Mouse (Mus musculus): ENCODE measurements at regions not wholly inside any gene's neighbourhood (a gene's known extent, or its start where the extent isn't known, plus 50 kb on each side); places are given as distances from the start of the nearest gene placed in this dataset.

DNA sequence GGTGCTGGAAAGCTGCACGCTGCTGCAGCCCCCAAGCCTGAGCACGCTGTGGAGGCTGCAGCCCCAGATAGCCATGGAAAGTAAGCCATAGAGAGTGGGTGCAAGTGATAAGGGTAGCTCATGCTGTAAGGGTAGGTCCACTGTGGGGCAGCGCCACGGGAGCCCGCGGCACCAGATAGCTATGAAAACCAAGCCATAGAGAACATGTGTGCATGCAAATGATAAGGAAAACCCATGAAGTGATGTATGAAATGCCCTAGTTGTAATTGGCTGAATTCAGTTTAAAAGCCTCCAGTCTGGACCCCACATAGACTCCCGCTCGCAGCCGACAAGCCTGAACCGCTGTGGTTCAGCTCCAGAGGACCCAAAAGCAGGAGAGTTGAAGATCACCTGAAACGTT lies 58.8 kb upstream of the L3mbtl3 start:
- peak; percentile 66 for DNase-seq

DNA sequence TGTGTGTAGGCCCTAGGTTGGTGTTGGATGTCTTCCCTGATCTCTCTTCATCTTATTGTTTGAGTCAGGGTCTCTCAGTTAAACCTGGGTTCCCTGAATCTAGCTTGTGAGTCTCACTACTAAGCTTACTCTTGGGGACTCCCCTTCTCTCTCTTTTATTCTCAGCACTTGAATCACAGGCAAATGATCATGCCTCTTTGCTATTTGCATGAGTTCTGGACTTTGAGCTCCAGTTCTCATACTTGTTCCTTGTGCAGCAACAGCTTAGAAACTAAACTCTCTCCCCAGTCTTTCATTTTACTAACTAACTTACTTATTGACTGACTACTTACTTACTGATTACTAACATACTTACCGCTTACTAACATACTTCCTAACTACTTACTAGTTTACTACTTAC lies 64.9 kb upstream of the L3mbtl3 start:
- no peak for DNase-seq

GRCm38 (mm10) chr10:26484311-26484710 lies 108.5 kb upstream of the L3mbtl3 start:
- DNase-seq, result no peak

GRCm38 (mm10) chr10:26491351-26491750 lies 115.6 kb upstream of the L3mbtl3 start:
- DNase-seq, result no peak

- no peak for DNase-seq
Measured at GRCm38 (mm10) chr10:26492146-26492545, 116.4 kb upstream of the L3mbtl3 start.

- DNase-seq, result no peak
Measured at GRCm38 (mm10) chr10:26492856-26493484, 117.2 kb upstream of the L3mbtl3 start.

GRCm38 (mm10) chr10:26493801-26494200 lies 118.0 kb upstream of the L3mbtl3 start:
- no peak for DNase-seq

- DNase-seq, result peak; percentile 89
Measured at GRCm38 (mm10) chr10:26494380-26494781, 118.6 kb upstream of the L3mbtl3 start.

DNA sequence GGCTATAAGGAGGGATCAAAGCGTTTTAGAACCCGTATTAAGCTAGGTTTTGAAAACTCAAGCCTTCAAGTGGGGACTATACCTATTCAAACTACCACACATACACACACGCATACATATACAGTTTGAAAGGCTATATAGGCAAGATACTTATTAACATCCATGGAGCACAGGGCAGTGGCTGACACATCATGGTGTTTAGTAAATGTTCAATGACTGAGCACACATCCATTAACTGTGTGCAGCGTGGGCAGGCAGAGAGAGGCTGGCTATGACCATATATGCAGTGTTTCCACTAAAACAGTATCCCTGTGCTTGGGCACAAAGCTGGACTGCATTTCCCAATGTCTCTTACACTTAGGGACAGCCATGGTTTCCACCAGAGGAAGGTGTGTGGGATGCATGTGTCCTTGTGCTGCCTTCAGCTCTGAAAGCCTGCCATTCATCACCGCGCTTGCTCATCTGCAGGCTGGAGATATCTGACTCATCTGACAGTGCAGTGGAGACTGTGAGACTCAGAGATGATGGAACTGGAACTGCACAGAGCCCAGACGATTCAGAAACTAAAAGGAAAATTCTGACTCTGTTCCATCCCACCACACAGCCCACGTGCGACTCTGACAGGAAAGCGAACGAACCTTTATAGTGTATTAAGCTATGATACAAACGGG lies 124.6 kb upstream of the L3mbtl3 start:
- peak; percentile 58 for DNase-seq

DNA sequence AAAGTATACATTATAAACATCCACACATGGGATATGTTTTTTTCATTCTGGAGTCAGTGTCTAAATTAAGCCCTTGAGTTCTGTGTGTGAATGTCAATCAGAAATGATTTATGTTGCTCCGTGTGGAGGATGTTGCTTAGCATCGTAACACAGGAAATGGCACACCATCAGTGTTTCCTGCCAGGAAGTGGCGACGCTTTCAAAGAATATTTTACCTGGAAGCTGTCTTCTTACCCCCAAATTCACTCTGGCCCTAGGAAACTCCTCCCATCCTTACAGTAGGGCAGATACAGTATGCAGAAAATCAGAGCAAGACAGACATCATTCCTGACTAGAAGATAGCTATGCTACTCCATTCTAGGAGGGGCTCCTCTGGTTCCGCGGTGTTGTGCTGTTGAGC lies 145.1 kb upstream of the L3mbtl3 start:
- no peak for DNase-seq

DNA sequence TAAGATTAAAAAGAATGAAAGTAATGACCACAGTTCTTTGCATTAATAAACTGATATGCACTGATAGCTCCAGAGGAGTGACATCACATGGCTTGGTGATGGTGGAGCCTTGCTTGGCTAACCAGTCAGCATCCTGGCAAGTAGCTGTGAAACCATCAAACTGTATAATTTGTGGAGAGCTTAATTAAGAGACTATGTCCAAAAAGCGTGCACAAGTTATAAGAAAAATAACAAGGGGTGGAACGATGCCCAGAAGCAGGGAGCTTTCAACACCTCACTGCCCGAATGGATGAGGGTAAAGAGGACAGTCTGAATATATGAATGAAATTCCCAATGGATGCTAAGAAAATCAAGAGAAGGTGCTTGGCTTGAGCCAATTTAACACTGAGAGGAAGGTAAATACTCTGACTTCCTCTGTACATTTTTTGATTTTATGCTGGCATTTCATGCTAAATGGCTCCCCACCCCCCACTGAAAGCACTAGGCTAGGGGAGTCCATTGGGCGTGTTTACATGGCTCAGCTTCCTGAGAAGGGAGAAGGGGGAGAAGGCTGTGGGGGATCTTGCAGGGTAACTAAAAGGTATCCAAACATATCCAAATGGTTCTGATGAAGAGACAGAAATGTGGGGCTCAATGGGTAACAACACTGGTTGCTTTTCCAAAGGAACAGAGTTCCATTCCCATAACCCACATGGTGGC lies 150.2 kb upstream of the L3mbtl3 start:
- DNase-seq, result no peak

- no peak for DNase-seq
Measured at GRCm38 (mm10) chr10:26540189-26540588, 164.4 kb upstream of the L3mbtl3 start.

DNA sequence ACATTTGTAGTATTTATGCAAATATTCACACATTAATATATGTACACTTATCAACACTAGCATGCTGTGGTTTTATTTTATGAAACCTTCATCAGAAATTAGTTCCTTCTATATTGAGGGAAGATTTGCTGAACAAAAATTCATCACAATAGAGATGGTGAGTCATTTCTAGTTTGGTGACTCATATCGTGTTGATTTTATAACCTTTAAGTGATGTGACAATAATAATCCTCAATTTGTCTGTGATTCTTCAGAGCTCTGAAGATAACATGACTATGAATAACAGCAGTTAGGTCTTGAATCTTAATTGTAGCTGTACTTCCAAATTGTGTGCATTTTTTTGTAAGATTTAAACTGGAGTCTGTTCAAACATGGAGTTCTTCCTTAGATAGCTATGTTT lies 168.3 kb upstream of the L3mbtl3 start:
- no peak for DNase-seq

DNA sequence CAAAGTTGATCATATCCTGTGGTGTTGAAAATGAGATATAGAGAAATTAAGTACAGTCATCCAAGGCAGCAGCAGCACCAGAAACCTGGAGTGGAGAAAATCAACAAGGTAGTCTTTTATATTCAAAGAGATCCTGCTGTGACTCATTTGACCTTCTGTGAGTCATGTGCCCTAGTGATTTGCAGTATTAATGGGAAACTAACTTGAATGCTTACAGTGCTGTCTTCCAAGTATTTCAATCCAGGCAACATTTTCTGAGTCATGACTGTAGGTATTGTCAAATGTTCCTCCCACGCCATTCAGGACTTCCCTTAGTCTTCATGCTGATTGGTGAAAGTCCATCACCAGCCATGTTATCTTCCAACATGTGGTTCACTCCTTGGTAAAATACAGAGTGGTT lies 169.0 kb upstream of the L3mbtl3 start:
- no peak for DNase-seq

DNA sequence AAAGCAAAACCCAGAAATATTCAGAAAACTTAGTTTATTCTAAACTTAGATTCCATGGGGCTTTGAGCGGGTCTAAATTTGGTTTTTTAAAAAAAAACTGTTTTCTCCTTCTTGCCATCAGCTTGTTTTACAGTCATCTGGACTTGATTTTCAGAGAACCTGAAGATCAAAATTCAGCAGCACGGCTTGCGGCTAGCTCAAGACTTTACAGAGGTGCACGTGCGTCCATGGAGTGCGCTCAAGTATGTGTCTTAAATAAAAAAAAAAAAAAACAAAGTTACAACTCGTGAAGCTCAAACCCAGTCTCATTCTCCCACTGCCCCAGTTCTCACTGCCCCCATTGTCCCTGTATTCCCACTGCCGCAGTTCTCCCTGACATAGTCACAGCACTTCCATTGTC lies 180.5 kb upstream of the L3mbtl3 start:
- no peak for DNase-seq

GRCm38 (mm10) chr10:26558118-26558517 lies 182.3 kb upstream of the L3mbtl3 start:
- DNase-seq, result no peak

GRCm38 (mm10) chr10:26559323-26559722 lies 183.6 kb upstream of the L3mbtl3 start:
- DNase-seq, result no peak

DNA sequence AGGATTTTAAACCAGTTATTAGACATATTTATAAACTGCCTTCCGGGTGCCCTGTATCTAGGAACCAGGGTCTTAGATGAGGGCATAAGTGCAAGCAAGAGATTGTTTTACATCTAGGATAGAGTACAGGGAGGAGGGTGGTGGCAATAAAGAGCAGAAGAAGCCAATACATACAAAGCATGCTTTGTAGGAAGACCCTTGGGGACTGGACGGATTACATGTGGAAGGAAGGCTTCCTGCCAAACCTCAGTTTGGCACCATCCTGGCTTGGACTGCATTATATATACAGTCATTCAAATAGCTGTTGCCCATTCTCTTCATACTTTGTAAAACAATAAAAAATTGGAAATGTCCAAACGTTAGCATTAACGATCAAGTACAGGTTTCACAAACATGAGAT lies 184.7 kb upstream of the L3mbtl3 start:
- no peak for DNase-seq

- peak; percentile 90 for DNase-seq
Measured at GRCm38 (mm10) chr10:26564462-26564861, 188.7 kb upstream of the L3mbtl3 start.

- DNase-seq, result no peak
Measured at GRCm38 (mm10) chr10:26567613-26568012, 185.6 kb upstream of the Arhgap18 start.

- DNase-seq, result no peak
Measured at GRCm38 (mm10) chr10:26570468-26570867, 182.8 kb upstream of the Arhgap18 start.

DNA sequence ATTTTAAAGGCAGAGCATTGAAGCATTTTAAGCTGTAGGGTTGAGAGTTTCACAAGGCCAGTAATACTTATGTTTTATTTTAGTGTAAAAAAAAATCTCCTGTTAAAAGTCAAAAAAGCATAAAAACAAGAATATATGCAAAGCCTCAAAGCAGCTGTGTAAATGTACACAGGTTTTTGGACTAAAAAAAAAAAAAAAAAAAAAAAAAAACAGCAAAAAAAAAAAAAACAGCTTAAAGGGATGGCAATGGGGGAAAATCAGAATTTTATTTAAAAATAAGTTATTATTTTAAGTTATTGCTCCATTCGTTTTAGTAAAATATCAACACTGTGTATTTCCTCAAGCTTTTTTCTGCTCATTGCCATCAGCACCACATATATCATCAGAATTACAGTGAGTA lies 181.8 kb upstream of the Arhgap18 start:
- no peak for DNase-seq

- DNase-seq, result no peak
Measured at GRCm38 (mm10) chr10:26576153-26576552, 177.1 kb upstream of the Arhgap18 start.

- DNase-seq, result no peak
Measured at GRCm38 (mm10) chr10:26577087-26577486, 176.1 kb upstream of the Arhgap18 start.

Measured in heart, adult 11 months (tissue).